Mouse (Mus musculus) cortical plate, adult 2 months (tissue): ENCODE data around the gene Qrich1. TPM values are rescaled to one million over a fixed set of nuclear protein-coding genes. Genes with fewer than 3 reads are reported as not detected.

Source experiments
- H3K27ac ChIP-seq: fragments of 200-500 bp; 2 replicates; pipeline ENCODE4 v1.5.1; 2012; ENCODE audit warnings: low read length, control low read depth, inconsistent platforms; ENCODE audit not compliant: insufficient read depth
- H3K4me1 ChIP-seq: fragments of 200-500 bp; 2 replicates; pipeline ENCODE4 v1.6.1; 2011; ENCODE audit warnings: low read length; ENCODE audit not compliant: control insufficient read depth, insufficient read depth
- H3K4me3 ChIP-seq: fragments of 200-500 bp; 2 replicates; pipeline ENCODE4 v1.5.1; 2011; ENCODE audit warnings: mild to moderate bottlenecking, low read length, control low read depth; ENCODE audit not compliant: insufficient read depth
- CTCF ChIP-seq: fragments of 200-500 bp; IDR thresholded peaks from 2 replicates; pipeline ENCODE4 v1.5.1; 2011; ENCODE audit warnings: mild to moderate bottlenecking, control low read depth, low read length; ENCODE audit not compliant: insufficient read depth; ENCODE audit errors: extremely low read depth
- POLR2A ChIP-seq: fragments of 200-500 bp; IDR thresholded peaks from 2 replicates; pipeline ENCODE4 v1.6.1; 2011; ENCODE audit warnings: mild to moderate bottlenecking, low read length, control low read depth; ENCODE audit not compliant: insufficient read depth; ENCODE audit errors: extremely low read depth
- polyA plus RNA-seq: library from polyadenylated mRNA; depleted of rRNA; stranded (reverse); fragments of >200 nt; gene quantifications from 2 replicates; pipeline ENCODE4 v1.2.3, GENCODE M21; 2012; rRNA removed

The Qrich1 gene
- 110 and 111 TPM in 2 replicates for polyA plus RNA-seq

GRCm38 (mm10) chr9:108516380-108517251, at the start of gene Qrich1:
Gene Qrich1, plus strand, starts transcription at chr9:108516806.
- H3K27ac ChIP-seq = peak within 1 kb of the TSS; percentile 97
- TF ChIP-seq POLR2A (peak; percentile 86), CTCF (no peak)
- peaks cover 3% of the 10 kb centered on the region; the same call in 1 of the 2 replicates for H3K4me1 ChIP-seq
- peak within 1 kb of the TSS; percentile 83 for H3K4me3 ChIP-seq

- TF ChIP-seq CTCF = no peak
- no peak for TF ChIP-seq POLR2A
- Histone ChIP-seq H3K27ac (no peak overlapping the region), H3K4me1 (no peaks in the 10 kb centered on the region; the same call in none of the 2 replicates), H3K4me3 (no peak overlapping the region)
Measured at GRCm38 (mm10) chr9:108469430-108469829, 47.2 kb upstream of the Qrich1 start.

- H3K4me1 ChIP-seq = no peaks in the 10 kb centered on the region; the same call in none of the 2 replicates
- TF ChIP-seq CTCF (no peak), POLR2A (no peak)
- no peak overlapping the region for H3K27ac ChIP-seq
- no peak overlapping the region for H3K4me3 ChIP-seq
Measured at GRCm38 (mm10) chr9:108469845-108470244, 46.8 kb upstream of the Qrich1 start.

GRCm38 (mm10) chr9:108474528-108474927, 42.1 kb upstream of the Qrich1 start:
- TF ChIP-seq POLR2A (no peak), CTCF (no peak)
- H3K4me1 ChIP-seq = no peaks in the 10 kb centered on the region; the same call in none of the 2 replicates
- no peak overlapping the region for H3K27ac ChIP-seq
- no peak overlapping the region for H3K4me3 ChIP-seq

- Histone ChIP-seq H3K4me1 (no peaks in the 10 kb centered on the region), H3K4me3 (peak overlapping the region; percentile 13; the same call in 1 of the 2 replicates), H3K27ac (no peak overlapping the region; the same call in 1 of the 2 replicates)
- TF ChIP-seq POLR2A (no peak), CTCF (no peak)
Measured at GRCm38 (mm10) chr9:108478638-108479156, 37.9 kb upstream of the Qrich1 start.

GRCm38 (mm10) chr9:108479241-108479640, 37.4 kb upstream of the Qrich1 start:
- no peak overlapping the region; the same call in 1 of the 2 replicates for H3K4me3 ChIP-seq
- TF ChIP-seq POLR2A (no peak), CTCF (no peak)
- H3K27ac ChIP-seq = no peak overlapping the region; the same call in 1 of the 2 replicates
- H3K4me1 ChIP-seq = no peaks in the 10 kb centered on the region

- H3K4me1 ChIP-seq = no peaks in the 10 kb centered on the region
- H3K27ac ChIP-seq = no peak within 1 kb of the TSS; the same call in none of the 2 replicates
- H3K4me3 ChIP-seq = peak within 1 kb of the TSS; percentile 30
- TF ChIP-seq CTCF (no peak), POLR2A (no peak)
Measured at GRCm38 (mm10) chr9:108479721-108480351, 36.8 kb upstream of the Qrich1 start, which contains the start of gene Lamb2. Gene Lamb2, plus strand, starts transcription at chr9:108479736.

- TF ChIP-seq POLR2A (no peak), CTCF (no peak)
- H3K4me1 ChIP-seq = no peaks in the 10 kb centered on the region
- no peak overlapping the region for H3K4me3 ChIP-seq
- no peak overlapping the region for H3K27ac ChIP-seq
Measured at GRCm38 (mm10) chr9:108480813-108481519, 35.6 kb upstream of the Qrich1 start.

GRCm38 (mm10) chr9:108481520-108482210, 34.9 kb upstream of the Qrich1 start:
- Histone ChIP-seq H3K4me1 (no peaks in the 10 kb centered on the region), H3K4me3 (no peak overlapping the region), H3K27ac (no peak overlapping the region)
- TF ChIP-seq CTCF = no peak
- no peak for TF ChIP-seq POLR2A
